Mouse (Mus musculus) ovary, adult 10 weeks (tissue): ENCODE data around the gene Urgcp. TPM values are rescaled to one million over a fixed set of nuclear protein-coding genes. Genes with fewer than 3 reads are reported as not detected.

Source experiments
- polyA plus RNA-seq: library from polyadenylated mRNA; stranded (reverse); fragments of 350-450 nt; fragmentation: Illumina TruSeq; extraction: RNeasy Lipid Tissue Mini Kit (QIAGEN cat#74804); gene quantifications from one replicate; pipeline ENCODE4 v1.2.3, GENCODE M21; 2014

The Urgcp gene
- 5.2 TPM for polyA plus RNA-seq

GRCm38 (mm10) chr11:5761820-5762632 is at the start of gene Urgcp:
TSS of gene Urgcp (minus strand) at chr11:5762376.

GRCm38 (mm10) chr11:5803551-5803981 is 41.4 kb upstream of the Urgcp start, which contains the start of gene Pgam2:
TSS of gene Pgam2 (minus strand) at chr11:5803733.

GRCm38 (mm10) chr11:5788056-5789014 is 26.2 kb upstream of the Urgcp start, which contains the start of gene Dbnl:
TSS of gene Dbnl (plus strand) at chr11:5788488.

GRCm38 (mm10) chr11:5715630-5716105 is 46.5 kb downstream of the Urgcp start, which contains the start of gene Mrps24:
TSS of gene Mrps24 (minus strand) at chr11:5715680.

Other genes starting within 250 kb of the Urgcp start
- gene Xbp1, start 241.7 kb downstream of the Urgcp start, polyA plus RNA-seq, result 139 TPM
- gene Ccdc117, start 220.2 kb downstream of the Urgcp start, polyA plus RNA-seq, result 93.5 TPM
- gene Ankrd36, start 192.7 kb downstream of the Urgcp start, polyA plus RNA-seq, result not detected
- gene Mrps24, start 46.7 kb downstream of the Urgcp start, polyA plus RNA-seq, result 5.3 TPM
- 2.4 TPM for gene Dbnl, start 26.1 kb upstream of the Urgcp start, polyA plus RNA-seq
- gene Pgam2, start 41.4 kb upstream of the Urgcp start, polyA plus RNA-seq, result not detected
- gene Polm, start 75.6 kb upstream of the Urgcp start, polyA plus RNA-seq, result 0.37 TPM
- 13.1 TPM for gene Aebp1, start 99.6 kb upstream of the Urgcp start, polyA plus RNA-seq
- 0.46 TPM for gene Pold2, start 115.9 kb upstream of the Urgcp start, polyA plus RNA-seq
- not detected for gene Myl7, start 136.4 kb upstream of the Urgcp start, polyA plus RNA-seq
- gene Gck, start 187.7 kb upstream of the Urgcp start, polyA plus RNA-seq, result not detected
- gene Ykt6, start 193.3 kb upstream of the Urgcp start, polyA plus RNA-seq, result 40.7 TPM